Mouse (Mus musculus) hindbrain, postnatal 0 days (tissue): ENCODE data around the gene Fgd6. TPM values are rescaled to one million over a fixed set of nuclear protein-coding genes. Genes with fewer than 3 reads are reported as not detected.

Source experiments
- ATAC-seq: fragments of 200-750 bp; cut with Nextera tagmentation; 2 replicates; pipeline ENCODE4 v1.8.0; 2017; ENCODE audit warnings: mild to moderate bottlenecking, moderate TSS enrichment, moderate library complexity
- DNase-seq: peaks from one replicate; pipeline ENCODE4 v3.0.0-alpha.2; 2015; ENCODE audit warnings: low spot score
- H3K27ac ChIP-seq: fragments of 300-500 bp; sonication (generic); 2 replicates; pipeline ENCODE4 v1.5.1; 2014; ENCODE audit warnings: mild to moderate bottlenecking
- H3K27me3 ChIP-seq: fragments of 300-500 bp; sonication (generic); 2 replicates; pipeline ENCODE4 v1.6.1; 2014; ENCODE audit warnings: low read length, mixed read lengths; ENCODE audit not compliant: insufficient read depth
- H3K36me3 ChIP-seq: fragments of 300-500 bp; sonication (generic); 2 replicates; pipeline ENCODE4 v1.6.1; 2014; ENCODE audit warnings: low read length, mixed read lengths; ENCODE audit not compliant: insufficient read depth
- H3K4me1 ChIP-seq: fragments of 300-500 bp; sonication (generic); 2 replicates; pipeline ENCODE4 v1.6.1; 2014; ENCODE audit warnings: antibody characterized with exemption, low read length, mixed read lengths; ENCODE audit not compliant: insufficient read depth
- H3K4me2 ChIP-seq: fragments of 300-500 bp; sonication (generic); 2 replicates; pipeline ENCODE4 v1.6.1; 2014; ENCODE audit warnings: low read depth, mild to moderate bottlenecking, low read length, moderate library complexity, mixed read lengths
- H3K4me3 ChIP-seq: fragments of 300-500 bp; sonication (generic); 2 replicates; pipeline ENCODE4 v1.5.1; 2014; ENCODE audit warnings: low read length
- H3K9ac ChIP-seq: fragments of 300-500 bp; sonication (generic); replicated peaks from 2 replicates; pipeline ENCODE4 v1.6.1; 2014; ENCODE audit warnings: mild to moderate bottlenecking, low read length, moderate library complexity, mixed read lengths
- H3K9me3 ChIP-seq: fragments of 300-500 bp; sonication (generic); 2 replicates; pipeline ENCODE4 v1.6.1; 2016; ENCODE audit warnings: low read length, mixed read lengths
- CTCF ChIP-seq: IDR thresholded peaks from 2 replicates; pipeline ENCODE4 v1.5.1; 2016; ENCODE audit warnings: antibody characterized with exemption, control low read depth, low read depth
- WGBS: fragments of 180-500 bp; shearing (Covaris S2); extraction: QIAGEN DNeasy Blood & Tissue Kit; methylation state at CpG from one replicate; pipeline ENCODE4 v1.1.7; 2014; 5-methylcytosine and 5-hydroxymethylcytosine counted together
- polyA plus RNA-seq: library from polyadenylated mRNA; unstranded; fragments of >200 nt; fragmentation: Nextera tagmentation; extraction: Ambion mirVana; gene quantifications from 2 replicates; pipeline ENCODE4 v1.2.1, GENCODE M21; 2015
- total RNA-seq: library from RNA; depleted of rRNA; stranded (reverse); fragments of >200 nt; gene quantifications from 2 replicates; pipeline ENCODE4 v1.2.3, GENCODE M21; 2014

Gene Fgd6
- total and polyA plus RNA-seq, 2 experiments from 2014 or later: 2.0 to 5.2 TPM

GRCm38 (mm10) chr10:94115893-94116599 is 80.2 kb downstream of the Fgd6 start:
- H3K9ac ChIP-seq: no peak overlapping the region
- no peaks in the 10 kb centered on the region for H3K9me3 ChIP-seq
- H3K36me3 ChIP-seq: no peaks in the 10 kb centered on the region
- no peak overlapping the region for H3K4me3 ChIP-seq
- H3K4me2 ChIP-seq: no peak overlapping the region
- H3K27ac ChIP-seq: 0 out of 2 replicates have a peak overlapping the region, but pooled peaks have one; percentile 6
- no peaks in the 10 kb centered on the region for H3K27me3 ChIP-seq
- ATAC-seq: peak; percentile 84
- peak; percentile 90 for DNase-seq
- TF ChIP-seq CTCF: peak; percentile 76
- WGBS: 34% methylated on average over 6 of the region's 6 CpGs
- 0 out of 2 replicates have a peak, but pooled peaks cover 4% of the 10 kb centered on the region for H3K4me1 ChIP-seq

GRCm38 (mm10) chr10:94116781-94117340 is 81.1 kb downstream of the Fgd6 start:
- 64% methylated on average over 12 of the region's 12 CpGs for WGBS
- H3K36me3 ChIP-seq: no peaks in the 10 kb centered on the region
- DNase-seq (peak; percentile 6), ATAC-seq (no peak; the same call in 1 of the 2 replicates)
- no peak overlapping the region for H3K9ac ChIP-seq
- no peak overlapping the region for H3K4me2 ChIP-seq
- 0 out of 2 replicates have a peak, but pooled peaks cover 4% of the 10 kb centered on the region for H3K4me1 ChIP-seq
- no peaks in the 10 kb centered on the region for H3K9me3 ChIP-seq
- no peak overlapping the region for H3K4me3 ChIP-seq
- no peak overlapping the region for H3K27ac ChIP-seq
- H3K27me3 ChIP-seq: no peaks in the 10 kb centered on the region
- TF ChIP-seq CTCF: no peak

- Histone ChIP-seq H3K4me2 (no peak overlapping the region), H3K9ac (no peak overlapping the region), H3K4me3 (no peak overlapping the region), H3K4me1 (0 out of 2 replicates have a peak, but pooled peaks cover 4% of the 10 kb centered on the region), H3K36me3 (no peaks in the 10 kb centered on the region), H3K27ac (no peak overlapping the region), H3K27me3 (no peaks in the 10 kb centered on the region), H3K9me3 (no peaks in the 10 kb centered on the region)
- no peak for TF ChIP-seq CTCF
- WGBS: 86% methylated on average over 3 of the region's 3 CpGs
- ATAC-seq: no peak
- DNase-seq: no peak
Measured at GRCm38 (mm10) chr10:94117916-94118315, 82.1 kb downstream of the Fgd6 start.

GRCm38 (mm10) chr10:94118993-94119392 is 83.2 kb downstream of the Fgd6 start:
- Histone ChIP-seq H3K27ac (no peak overlapping the region), H3K36me3 (no peaks in the 10 kb centered on the region), H3K4me1 (0 out of 2 replicates have a peak, but pooled peaks cover 4% of the 10 kb centered on the region), H3K9ac (no peak overlapping the region), H3K4me2 (no peak overlapping the region), H3K9me3 (no peaks in the 10 kb centered on the region), H3K4me3 (no peak overlapping the region), H3K27me3 (no peaks in the 10 kb centered on the region)
- DNase-seq: no peak
- TF ChIP-seq CTCF: no peak
- 87% methylated on average over 7 of the region's 7 CpGs for WGBS
- no peak for ATAC-seq

GRCm38 (mm10) chr10:94120676-94121075 is 84.9 kb downstream of the Fgd6 start:
- H3K4me3 ChIP-seq: no peak overlapping the region
- H3K9ac ChIP-seq: no peak overlapping the region
- no peak for ATAC-seq
- H3K4me1 ChIP-seq: 0 out of 2 replicates have a peak, but pooled peaks cover 4% of the 10 kb centered on the region
- H3K9me3 ChIP-seq: no peaks in the 10 kb centered on the region
- no peaks in the 10 kb centered on the region for H3K36me3 ChIP-seq
- H3K27ac ChIP-seq: no peak overlapping the region
- TF ChIP-seq CTCF: no peak
- WGBS: 91% methylated on average over 9 of the region's 9 CpGs
- no peaks in the 10 kb centered on the region for H3K27me3 ChIP-seq
- DNase-seq: no peak
- no peak overlapping the region for H3K4me2 ChIP-seq

DNA sequence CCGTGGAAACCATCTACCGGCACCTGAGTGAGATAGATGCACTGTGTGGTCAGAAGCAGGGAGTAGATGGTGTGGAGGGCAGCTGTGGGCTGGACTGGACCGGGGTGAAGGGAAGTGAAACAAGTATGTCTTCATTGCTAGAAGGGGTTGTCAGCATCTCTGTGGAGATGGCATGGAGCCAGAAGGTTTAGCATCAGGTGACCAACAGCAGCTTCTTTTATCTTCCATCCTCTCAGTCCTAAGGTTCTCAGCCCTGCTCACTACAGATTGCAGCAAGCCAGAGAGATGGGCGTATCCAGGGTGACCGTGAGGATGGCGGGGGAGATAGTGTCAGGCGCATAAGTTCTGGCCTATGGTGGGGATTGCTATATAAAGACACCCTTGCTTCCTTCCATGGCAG is 86.8 kb downstream of the Fgd6 start:
- H3K36me3 ChIP-seq: no peaks in the 10 kb centered on the region
- H3K4me2 ChIP-seq: no peak overlapping the region
- no peak for DNase-seq
- no peaks in the 10 kb centered on the region for H3K27me3 ChIP-seq
- H3K9ac ChIP-seq: no peak overlapping the region
- H3K4me3 ChIP-seq: no peak overlapping the region
- H3K27ac ChIP-seq: no peak overlapping the region
- H3K4me1 ChIP-seq: no peaks in the 10 kb centered on the region
- ATAC-seq: no peak
- WGBS: 95% methylated on average over 7 of the region's 7 CpGs
- H3K9me3 ChIP-seq: no peaks in the 10 kb centered on the region
- TF ChIP-seq CTCF: no peak

- Histone ChIP-seq H3K4me3 (no peak overlapping the region), H3K4me1 (no peaks in the 10 kb centered on the region), H3K4me2 (no peak overlapping the region), H3K27ac (no peak overlapping the region), H3K9ac (no peak overlapping the region), H3K36me3 (no peaks in the 10 kb centered on the region), H3K27me3 (no peaks in the 10 kb centered on the region), H3K9me3 (no peaks in the 10 kb centered on the region)
- DNase-seq (no peak), ATAC-seq (no peak)
- TF ChIP-seq CTCF: no peak
- 62% methylated on average over 5 of the region's 5 CpGs for WGBS
Measured at GRCm38 (mm10) chr10:94123581-94123980, 87.8 kb downstream of the Fgd6 start.
